Mouse (Mus musculus) brain, embryonic 14.5 days (tissue): ENCODE data around the gene Srd5a1. TPM values are rescaled to one million over a fixed set of nuclear protein-coding genes. Genes with fewer than 3 reads are reported as not detected.
"Not testable (repeated sequence)": the region's sequence is repeated elsewhere in the genome, so short reads cannot be mapped to it uniquely, and the experiment has no call there.

ENCODE experiments used
- DNase-seq: peaks from one replicate; pipeline ENCODE4 v3.0.0-alpha.2; 2011; ENCODE audit warnings: low read depth
- CTCF ChIP-seq: fragments of 200-500 bp; IDR thresholded peaks from 2 replicates; pipeline ENCODE4 v1.5.1; 2012; ENCODE audit warnings: inconsistent platforms, mild to moderate bottlenecking, moderate library complexity, borderline replicate concordance; ENCODE audit not compliant: insufficient read depth, insufficient read length; ENCODE audit errors: extremely low read depth
- POLR2A ChIP-seq: fragments of 200-500 bp; IDR thresholded peaks from 2 replicates; pipeline ENCODE4 v1.6.1; 2012; ENCODE audit warnings: mild to moderate bottlenecking, inconsistent platforms, borderline replicate concordance; ENCODE audit not compliant: poor library complexity, insufficient read depth, insufficient read length, severe bottlenecking; ENCODE audit errors: extremely low read depth
- polyA plus RNA-seq: library from polyadenylated mRNA; depleted of rRNA; stranded (reverse); fragments of >200 nt; gene quantifications from 2 replicates; pipeline ENCODE4 v1.2.3, GENCODE M21; 2012

The Srd5a1 gene
- polyA plus RNA-seq, 1 experiment, result 13.5 TPM

- TF ChIP-seq CTCF, result no peak
- no peak for TF ChIP-seq POLR2A
- no peak for DNase-seq
These were observed 368 bp downstream of the Srd5a1 start for GRCm38 (mm10) chr13:69610751-69611397.

DNA sequence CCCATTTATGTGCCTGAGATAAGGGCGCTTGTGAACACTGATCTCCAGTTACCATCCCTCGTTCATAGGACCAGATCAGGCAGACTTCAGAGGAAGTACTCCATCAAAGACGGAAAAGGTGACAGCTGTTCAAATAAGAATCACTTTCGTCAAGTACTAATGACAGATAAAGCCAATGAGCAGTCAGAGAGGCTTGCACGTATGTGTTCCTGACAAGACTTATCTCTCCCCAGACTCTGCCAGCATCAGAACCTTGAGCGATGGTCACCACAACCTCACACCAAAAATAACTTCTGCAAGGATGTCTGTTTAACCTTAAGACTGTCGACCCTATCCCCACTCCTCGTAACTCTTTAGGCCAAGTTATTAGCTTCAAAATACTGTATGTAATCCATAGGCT lies 2.5 kb downstream of the Srd5a1 start:
- no peak for DNase-seq
- TF ChIP-seq POLR2A, result no peak
- TF ChIP-seq CTCF, result no peak

- TF ChIP-seq CTCF, result no peak
- no peak for TF ChIP-seq POLR2A
- no peak for DNase-seq
These were observed 6.6 kb downstream of the Srd5a1 start for GRCm38 (mm10) chr13:69604670-69605069.

GRCm38 (mm10) chr13:69601321-69601720 lies 9.9 kb downstream of the Srd5a1 start:
- no peak for DNase-seq
- TF ChIP-seq POLR2A (no peak), CTCF (no peak)

DNA sequence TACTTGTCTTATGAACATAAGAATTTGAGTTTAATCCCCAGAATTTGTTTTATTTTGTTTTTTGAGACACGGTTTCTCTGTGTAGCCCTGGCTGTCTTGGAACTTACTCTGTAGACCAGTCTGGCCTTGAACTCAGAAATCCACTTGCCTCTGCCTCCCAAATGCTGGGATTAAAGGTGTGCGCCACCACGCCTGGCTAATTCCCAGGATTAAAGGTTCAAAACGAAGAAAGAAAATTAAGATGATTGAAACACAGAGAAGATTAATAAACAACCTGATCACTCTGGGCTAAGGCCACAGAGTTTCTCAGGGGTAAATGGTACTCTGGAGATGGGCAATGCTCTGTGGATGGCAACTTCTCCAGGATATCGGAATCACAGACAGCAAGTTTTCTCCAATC lies 10.4 kb downstream of the Srd5a1 start:
- DNase-seq, result not testable (repeated sequence)

GRCm38 (mm10) chr13:69598867-69599266 lies 12.4 kb downstream of the Srd5a1 start:
- no peak for DNase-seq
- TF ChIP-seq CTCF, result no peak
- no peak for TF ChIP-seq POLR2A

- TF ChIP-seq POLR2A (no peak), CTCF (no peak)
- DNase-seq, result no peak
These were observed 14.7 kb downstream of the Srd5a1 start for GRCm38 (mm10) chr13:69596515-69596914.

- no peak for DNase-seq
- TF ChIP-seq POLR2A (no peak), CTCF (no peak)
These were observed 15.3 kb downstream of the Srd5a1 start for GRCm38 (mm10) chr13:69595911-69596310.

DNA sequence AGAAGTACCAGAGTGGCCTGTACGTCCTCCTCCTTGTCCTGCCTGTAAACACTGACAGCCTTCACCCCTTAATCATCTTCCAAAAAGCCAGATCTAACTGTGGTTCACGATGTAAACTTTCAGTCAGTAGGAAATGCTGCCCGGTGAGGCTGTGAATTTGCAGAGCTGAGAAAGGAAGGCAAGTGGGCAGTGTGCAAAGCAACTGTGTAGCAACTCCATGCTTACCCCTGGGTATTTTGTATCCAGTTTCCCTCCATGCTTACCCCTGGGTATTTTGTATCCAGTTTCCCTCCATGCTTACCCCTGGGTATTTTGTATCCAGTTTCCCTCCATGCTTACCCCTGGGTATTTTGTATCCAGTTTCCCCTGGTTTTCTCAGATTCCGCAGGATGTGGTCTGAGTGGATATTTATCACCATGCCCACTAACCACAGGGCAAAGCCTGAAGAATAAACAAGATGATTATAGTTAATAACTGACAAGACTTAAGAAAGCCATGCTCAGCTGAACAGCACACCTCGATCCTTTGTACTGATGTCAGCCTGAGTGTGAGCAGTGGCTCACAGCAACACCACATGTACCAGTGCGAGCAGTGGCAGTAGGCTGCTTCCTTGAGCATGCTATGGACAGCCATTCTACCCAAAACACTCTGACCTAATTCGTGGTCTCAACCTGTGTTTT lies 16.5 kb downstream of the Srd5a1 start:
- no peak for TF ChIP-seq POLR2A
- no peak for TF ChIP-seq CTCF

DNA sequence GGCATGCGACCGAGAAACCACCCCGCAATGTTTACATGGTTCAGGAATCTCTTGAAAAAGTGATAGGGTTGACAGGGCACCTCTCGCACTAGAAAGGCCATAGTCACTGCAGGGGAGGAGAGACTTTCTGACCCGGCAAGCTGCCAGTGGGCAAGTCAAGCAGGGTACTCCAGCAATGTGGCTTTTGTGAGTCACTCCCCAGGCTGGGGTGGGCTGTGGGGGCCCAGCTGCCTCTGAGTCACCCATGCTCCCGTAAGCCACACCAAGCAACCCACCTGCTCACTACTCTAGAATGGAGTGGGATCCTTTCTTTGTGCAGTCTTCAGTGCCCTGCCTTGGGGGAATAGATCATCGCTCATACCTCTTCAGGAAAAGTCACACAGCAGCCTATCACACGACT lies 17.8 kb downstream of the Srd5a1 start:
- TF ChIP-seq POLR2A, result no peak
- TF ChIP-seq CTCF, result no peak
- no peak for DNase-seq

More for the DNA sequence above, 16.5 kb downstream of the Srd5a1 start:
- DNase-seq, result no peak

DNA sequence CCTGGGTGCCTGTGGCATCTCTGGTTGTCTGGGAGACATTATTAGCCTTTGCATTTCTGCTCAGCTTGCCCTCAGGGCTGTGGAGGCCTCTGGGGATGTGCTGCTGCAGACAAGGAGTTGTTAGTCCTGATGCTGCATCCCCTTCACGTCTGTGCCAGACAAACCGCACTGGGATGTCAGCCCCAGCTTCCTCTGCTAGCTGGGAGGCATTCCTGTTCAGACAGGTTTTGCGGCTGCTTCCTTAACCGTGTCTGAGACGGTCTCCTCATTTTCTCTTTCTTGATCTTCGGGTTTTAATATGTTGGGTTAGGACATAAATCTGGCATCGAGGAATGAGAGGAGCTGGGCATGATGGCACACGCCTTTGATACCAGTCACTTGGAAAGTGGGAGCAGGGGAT lies 19.0 kb downstream of the Srd5a1 start:
- TF ChIP-seq POLR2A (no peak), CTCF (no peak)
- peak; percentile 15 for DNase-seq

DNA sequence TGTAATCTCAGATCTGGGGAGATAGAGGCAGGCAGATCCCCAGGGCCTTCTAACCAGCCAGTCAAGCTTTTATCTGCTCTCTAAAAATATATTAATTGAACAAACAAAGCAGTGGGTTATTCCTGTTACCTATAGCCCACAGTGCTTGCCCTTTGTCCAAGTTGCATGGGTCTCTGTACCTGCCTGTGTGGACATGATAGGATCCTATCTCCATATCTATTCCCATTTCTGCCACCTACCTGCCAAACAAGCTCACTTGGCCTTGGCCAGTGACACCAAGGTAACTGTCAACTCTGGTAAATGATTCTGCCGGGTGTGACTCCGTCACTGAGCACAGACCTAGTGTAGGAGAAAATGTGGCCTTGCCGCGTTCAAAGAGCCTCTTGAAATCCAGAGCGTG lies 19.9 kb downstream of the Srd5a1 start:
- TF ChIP-seq CTCF, result no peak
- no peak for DNase-seq
